Mouse (Mus musculus) Muller cell, postnatal 12 days (primary cell): ENCODE results near the gene Ccl2.
A peak's percentile ranks its signal among the peaks of the same experiment; 100 is the strongest.

Experiments used
- DNase-seq: peaks from one replicate; pipeline ENCODE4 v3.0.0-alpha.2; 2015; ENCODE audit errors: inconsistent ontology term

The Ccl2 gene

DNA sequence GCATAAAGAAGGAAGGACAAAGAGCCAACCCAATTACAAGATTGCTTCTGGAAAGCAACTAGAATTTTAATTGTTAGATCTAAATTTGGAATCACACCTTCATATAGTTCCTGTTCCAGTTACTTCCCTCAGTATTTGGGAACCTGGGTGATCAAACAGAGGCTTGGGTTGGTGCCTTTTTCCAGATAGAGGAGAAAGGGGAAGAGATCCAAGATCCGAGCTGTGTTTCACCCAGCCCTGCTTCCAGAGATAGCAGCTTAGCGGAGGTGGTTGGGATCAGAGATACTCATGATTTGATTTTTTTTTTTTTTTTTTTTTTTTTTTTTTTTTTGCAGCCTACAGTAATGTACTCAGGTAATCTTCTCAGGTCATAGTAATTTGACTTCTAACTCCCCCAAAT lies 486 bp downstream of the Ccl2 start:
- DNase-seq, result no peak

DNA sequence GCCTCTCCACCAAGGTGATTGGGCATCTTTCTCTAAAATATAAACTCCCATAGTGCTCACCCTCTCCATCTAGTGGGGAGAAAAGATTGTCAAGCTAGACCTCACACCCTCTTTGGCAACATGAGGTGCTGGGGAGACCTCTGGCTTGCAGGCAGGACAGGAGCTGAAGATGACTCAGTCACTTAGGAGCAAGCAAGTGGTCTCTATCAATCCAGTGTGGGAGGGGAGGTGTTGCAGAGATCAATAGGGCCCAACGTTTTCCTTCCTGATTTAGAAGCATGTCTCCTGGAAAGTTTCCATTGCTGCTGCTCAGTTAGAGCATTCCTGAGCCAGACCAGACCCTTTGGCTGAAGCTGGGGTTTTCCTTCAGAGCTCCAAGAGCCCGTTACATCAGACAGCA lies 3.2 kb downstream of the Ccl2 start, which contains the start of gene Gm17268:
Gm17268 (minus strand) TSS at position 28 of the 400 bp plus-strand sequence.
- peak; percentile 63 for DNase-seq

DNA sequence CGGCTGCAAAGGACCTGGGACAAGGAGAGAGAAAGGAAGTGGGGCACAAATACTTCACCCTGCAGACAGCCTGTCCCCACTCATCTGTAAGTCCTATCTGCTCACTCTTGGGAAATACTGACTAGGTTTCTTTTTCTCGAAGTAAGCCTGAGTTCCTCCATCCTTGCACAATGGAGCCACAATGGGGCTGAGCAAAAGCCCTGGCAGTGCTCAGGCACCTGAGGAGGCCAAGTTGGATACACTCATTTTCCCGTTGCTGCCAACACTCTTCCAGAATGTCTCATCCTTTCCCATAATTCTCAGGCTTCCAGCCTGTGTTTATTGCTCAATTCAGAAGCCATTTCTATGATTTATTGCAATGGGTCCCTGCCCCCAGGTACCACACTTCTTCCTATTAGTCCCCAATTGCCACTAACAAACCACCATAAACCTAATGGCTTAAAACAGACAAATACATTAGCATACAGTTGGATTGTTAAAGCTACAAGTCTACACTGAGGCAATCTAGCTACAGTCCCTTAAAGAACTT lies 3.8 kb downstream of the Ccl2 start:
- DNase-seq, result peak; percentile 14

DNA sequence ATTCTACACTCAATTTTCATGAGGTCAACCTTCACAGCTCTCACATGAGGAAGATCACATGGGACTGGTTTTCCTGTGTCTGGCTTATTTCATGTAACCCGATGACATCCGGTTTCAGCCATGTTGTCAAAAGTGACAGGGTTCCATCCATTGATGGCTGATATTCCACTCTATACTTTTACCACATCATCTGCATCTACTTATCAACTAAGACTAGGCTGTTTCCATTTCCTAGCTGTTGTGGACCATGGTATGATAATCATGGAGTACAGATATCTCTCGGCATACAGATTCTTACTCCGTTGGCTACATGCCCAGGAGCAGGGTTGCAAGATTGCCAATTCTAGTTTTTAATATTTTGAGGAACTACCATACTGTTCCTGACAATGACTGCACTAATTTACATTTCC lies 6.3 kb downstream of the Ccl2 start:
- DNase-seq, result no peak

DNA sequence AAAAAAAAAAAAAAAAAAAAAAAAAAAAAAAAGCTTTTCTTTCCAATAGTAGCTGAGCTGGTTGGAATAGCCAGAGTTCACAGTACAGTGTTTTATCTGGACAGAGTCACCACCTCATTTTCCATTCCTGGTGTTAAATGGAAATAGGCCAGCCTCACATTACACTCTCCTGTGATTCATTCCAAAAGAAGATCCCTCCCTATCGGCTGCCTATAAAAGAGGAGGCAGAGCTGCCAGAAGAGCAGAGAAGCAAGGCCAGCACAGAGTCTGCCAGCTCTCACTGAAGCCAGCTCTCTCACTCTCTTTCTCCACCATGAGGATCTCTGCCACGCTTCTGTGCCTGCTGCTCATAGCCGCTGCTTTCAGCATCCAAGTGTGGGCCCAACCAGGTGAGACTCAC lies 10.1 kb downstream of the Ccl2 start, which contains the start of gene Ccl7:
Ccl7 (plus strand) TSS at position 242 of the 400 bp plus-strand sequence.
- DNase-seq, result peak; percentile 77

DNA sequence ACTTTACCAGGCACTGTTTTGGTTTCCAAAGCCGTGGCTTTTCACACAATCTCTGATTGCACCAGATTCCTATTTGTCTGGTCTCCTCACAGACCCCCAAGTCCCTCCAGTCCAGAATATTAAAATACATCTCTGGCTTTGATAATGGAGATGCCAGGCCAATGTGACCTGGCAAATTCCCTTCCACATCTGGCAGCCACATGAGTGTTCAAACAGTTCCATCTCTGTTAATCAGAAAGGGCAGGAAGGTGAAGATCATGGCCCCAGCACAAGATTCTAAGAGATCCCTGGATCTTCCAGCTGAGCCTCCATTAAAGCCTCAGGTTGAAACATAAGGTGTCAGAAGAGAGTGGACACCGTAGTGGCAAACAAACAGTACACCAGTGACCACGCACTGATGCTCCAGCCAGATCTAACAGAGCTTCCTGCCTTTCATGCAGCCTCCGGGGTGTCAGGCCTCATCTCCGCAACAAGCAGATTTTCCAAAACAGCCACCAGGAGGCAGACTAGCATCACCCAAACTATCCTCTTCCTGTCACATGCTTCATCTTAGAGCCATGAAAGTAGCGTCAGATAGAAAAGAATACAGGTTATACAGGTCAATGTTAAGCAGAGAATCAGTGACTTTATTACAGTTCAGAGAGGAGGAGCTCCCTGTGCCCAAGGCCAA lies 12.5 kb downstream of the Ccl2 start:
- DNase-seq, result peak; percentile 24

DNA sequence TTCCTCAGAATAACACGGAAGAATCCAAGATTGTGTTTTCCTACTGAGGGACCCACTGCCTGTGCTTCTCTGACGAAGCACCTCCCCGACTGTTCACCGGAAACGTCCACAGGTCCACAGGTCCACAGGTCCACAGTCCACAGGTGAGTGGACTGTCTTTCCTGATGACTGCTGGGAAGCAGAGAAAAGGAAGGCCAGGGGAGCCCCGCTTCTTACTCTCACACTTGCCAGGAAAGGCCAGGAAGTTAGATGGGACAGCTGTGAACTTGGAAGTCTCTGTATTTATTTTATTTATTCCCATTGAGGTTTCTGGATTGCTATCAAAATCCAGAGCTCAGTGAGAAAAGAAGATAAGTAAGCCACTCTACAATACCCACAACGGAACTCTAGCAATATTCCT lies 18.5 kb downstream of the Ccl2 start:
- no peak for DNase-seq

DNA sequence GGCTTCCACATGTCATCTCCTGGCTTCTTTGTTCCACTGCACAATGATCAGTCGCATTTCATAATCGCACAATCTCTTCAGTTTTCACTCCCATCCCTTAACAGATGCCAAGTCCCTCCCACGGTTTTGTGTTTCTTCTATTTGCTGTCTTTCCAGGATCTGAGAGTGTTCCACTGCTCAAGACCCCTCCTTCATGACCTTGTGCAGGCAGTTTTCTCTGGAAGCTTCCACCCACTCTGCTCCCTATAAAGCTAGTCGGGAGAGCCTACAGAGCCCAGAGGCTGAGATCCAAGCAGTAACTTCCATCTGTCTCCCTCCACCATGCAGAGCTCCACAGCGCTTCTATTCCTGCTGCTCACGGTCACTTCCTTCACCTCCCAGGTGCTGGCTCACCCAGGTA lies 22.3 kb downstream of the Ccl2 start, which contains the start of gene Ccl11:
Ccl11 (plus strand) TSS at position 178 of the 400 bp plus-strand sequence.
- DNase-seq, result no peak

DNA sequence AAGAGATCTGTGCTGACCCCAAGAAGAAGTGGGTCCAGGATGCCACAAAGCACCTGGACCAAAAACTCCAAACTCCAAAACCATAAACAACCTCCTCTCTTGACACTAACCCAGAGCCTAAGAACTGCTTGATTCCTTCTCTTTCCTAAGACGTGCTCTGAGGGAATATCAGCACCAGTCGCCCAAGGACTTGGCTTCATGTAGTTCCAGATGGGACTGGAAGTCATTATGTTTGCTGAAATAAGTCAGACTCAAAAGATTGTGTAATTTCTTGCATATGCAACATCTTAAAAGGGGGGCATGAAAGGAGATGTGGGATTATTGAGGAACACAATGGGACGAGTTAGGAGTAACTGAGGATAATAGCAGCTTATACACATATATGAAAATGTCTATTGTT lies 26.9 kb downstream of the Ccl2 start:
- DNase-seq, result no peak

DNA sequence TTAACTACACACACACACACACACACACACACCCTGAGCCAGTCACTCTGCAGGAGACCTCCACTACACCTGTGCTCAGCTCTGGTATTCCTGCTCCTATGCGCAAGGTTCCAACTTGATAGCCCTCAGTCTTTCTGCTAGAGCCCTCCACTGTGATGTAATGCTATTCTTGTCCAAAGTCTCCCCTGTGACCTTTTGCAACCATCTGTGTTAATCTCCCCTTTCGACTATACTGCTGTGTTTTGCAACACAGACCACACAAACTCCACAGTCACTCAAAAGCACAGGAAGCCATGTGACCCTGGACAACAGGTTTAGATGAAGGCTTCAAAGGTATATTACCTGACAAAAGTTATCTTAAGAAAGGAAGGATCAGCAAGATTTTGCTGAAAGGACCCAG lies 28.1 kb downstream of the Ccl2 start:
- DNase-seq, result no peak

DNA sequence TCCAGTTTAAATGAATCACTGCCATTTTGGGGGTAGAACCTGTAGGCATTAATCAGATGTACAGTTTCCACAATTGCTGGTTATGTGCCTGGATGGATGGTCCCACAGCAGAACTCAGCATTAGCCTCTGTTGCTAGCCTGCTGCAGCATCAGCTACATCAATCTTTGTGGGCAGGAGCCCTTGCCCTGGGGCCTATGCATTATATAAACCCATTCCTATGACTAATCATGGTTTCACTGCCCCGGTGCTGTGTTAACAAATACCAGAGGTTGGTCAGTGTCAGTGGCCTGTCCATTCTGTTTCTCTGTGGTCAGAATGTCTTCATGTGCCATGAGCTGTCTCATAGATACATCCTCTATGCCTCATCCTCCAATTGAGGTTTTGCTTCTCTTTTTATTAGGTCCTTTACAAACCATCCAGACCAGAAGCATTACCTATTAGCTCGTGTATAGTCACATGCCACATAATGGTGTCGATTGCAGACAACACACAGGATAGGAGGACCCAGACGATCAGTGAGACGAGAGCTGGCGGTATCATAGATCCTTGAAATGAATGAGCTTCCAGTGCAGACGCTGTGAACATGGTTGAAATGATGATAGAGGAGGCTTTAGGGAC lies 31.7 kb downstream of the Ccl2 start:
- DNase-seq, result peak; percentile 70

DNA sequence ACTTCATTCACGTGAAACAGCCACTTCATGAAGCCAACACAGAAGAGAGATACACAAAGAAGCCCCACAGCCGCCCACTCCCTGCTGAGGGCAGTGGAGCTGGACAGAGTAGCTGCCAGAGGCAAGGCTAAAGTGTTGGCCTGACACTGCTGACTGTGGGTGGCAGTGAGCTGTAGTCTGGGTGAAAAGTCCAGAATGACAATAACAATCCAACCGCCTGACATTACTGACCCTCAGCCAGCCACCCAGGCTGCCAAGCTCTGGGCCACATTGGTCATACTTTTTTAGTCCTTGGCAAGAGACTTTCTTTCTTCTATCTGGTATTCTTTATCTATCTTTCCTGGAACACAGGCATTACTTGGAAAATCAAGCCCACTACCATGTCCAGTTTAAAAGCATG lies 35.7 kb downstream of the Ccl2 start:
- DNase-seq, result peak; percentile 35

DNA sequence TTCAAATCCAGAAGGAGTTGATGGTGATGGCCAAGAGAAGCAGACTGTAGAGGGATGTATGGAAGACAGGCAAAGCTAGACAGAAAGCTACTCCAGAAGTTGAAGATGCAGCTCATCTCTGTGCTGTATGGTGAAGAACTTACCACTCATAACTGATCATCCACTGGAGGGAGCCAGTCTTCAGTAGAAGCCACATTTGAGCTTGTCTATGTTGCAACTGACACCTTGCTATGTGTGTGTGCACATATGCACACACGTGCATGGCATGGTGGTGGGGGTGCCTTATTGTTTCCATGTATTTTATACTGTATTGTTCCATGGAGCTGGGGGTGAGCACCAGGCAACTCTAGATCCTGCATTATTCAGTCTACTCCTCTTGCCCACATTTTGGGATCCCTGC lies 37.0 kb downstream of the Ccl2 start:
- no peak for DNase-seq

DNA sequence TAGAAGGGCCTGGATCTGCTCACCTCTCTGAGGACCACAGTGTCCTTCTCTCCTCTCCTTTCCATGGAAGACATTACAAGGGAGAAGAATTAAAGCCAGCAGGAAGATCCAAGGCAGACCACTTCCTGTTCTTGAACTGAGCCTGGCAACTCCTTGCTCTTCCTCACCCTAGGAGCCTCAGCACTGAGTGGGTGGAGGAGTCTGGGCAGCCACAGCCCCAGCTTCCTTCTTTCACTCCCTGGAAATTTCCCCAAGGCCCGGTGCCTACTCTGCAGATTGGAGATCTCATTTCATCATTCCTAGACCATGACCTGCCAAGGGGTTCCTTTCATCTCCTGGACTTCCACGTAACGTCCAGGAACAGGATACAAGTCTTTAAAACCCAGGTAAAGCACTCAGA lies 37.6 kb downstream of the Ccl2 start:
- no peak for DNase-seq

DNA sequence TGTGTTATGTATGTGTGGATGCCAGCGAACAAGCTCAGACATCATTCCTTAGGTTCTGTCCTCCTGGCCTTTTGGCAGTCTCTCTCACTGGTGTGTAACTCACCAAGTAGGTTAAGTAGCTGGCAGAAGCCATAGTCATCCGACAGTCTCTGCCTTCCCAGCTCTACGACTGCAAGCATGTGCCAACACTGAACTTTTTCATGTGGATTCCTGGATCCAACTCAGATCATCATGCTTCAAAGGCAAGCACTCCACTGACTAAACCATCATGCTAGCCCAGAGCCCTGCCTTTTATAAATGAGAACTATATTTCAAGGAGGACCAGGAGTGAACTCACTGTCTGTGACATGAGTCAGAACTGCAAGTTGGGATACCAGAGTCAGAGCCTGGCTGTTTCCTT lies 38.3 kb downstream of the Ccl2 start:
- no peak for DNase-seq

DNA sequence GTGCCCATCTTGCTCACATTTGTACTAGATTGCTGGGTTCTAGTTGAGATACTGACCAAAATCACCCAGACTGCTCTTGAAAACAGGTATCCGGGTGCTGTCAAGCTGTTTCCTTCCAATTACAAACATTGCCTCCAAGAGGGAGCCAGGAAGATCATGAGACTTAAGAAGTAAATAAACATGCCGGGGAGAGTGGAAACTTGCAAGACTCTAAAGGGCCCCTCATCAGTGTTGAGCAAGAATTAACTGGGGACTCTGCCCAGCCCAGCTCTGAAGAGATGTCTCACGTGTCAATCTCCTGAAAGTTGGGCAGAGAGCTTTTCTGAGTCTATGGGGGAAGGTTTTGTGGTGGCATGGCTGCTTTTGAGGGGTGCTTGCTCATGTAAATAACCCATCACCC lies 41.7 kb downstream of the Ccl2 start:
- DNase-seq, result no peak

DNA sequence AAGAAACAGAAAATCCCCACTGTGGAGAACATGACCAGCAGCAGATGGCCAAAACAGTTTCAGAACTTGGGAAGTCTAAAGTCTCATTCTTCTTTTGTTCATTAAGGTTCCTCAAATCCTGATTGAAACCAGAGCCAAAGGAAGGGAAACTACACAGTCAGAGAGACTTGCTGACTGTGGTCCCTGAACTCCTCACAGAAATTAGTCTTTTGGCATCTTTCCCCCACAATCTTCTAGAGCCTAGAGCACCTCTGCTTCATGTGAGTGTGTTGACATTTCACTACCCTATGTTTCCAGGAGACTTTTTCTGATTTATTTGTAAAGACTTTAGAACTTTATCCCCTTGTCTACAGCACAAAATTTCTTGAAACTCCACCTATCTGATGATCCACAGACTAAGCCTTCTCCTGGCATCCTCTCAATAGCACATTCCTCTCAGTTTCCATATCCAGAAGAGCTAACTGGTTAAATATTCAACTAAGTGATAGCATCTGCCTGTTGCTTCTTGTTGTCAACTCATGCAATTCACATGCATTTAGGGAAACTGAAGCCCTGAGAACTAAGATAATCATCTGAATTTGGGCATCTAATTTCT lies 42.9 kb downstream of the Ccl2 start:
- no peak for DNase-seq

DNA sequence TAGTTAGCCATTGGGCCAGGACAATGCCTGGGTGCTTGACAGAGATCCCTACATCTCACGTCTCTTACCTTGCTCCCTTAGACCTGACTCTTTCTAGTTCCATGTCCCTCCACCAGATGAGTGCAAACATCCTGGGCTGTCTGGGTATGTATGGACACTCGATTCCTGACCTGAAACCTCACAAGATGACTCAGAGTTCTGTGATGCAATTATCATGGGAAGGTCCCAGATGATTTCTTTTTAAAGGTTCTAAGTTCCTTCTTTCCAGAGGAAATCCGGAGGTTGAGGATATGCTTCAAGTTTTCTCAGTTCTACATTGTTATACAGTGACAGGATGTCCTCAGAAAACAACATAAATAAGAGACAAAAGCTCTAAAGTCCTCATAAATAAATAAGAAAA lies 45.5 kb downstream of the Ccl2 start:
- DNase-seq, result no peak

DNA sequence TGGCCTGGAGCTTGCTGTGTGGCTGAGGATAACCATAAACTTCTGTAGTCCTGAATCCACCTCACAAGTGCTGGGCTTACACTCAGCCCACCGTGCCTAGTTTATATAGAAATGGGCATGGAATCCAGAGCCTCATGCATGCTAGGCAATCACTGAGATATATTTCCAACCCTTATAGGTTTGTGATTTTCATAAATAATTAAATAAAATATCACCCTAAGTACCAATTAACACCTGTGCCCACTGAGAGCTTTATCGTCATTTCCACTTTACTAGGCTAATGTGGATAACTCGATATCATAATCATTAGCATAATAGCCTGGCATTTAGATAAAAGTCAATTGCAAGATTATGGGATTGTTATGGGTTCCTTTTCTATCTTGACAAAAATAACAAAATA lies 49.0 kb downstream of the Ccl2 start:
- DNase-seq, result no peak
